Mouse (Mus musculus) MN1 (cell line): ENCODE results near the gene Tmem260.

ENCODE experiments used
- DNase-seq: peaks from one replicate; pipeline ENCODE4 v3.0.0-alpha.2; 2016; ENCODE audit warnings: low spot score

Gene Tmem260

DNA sequence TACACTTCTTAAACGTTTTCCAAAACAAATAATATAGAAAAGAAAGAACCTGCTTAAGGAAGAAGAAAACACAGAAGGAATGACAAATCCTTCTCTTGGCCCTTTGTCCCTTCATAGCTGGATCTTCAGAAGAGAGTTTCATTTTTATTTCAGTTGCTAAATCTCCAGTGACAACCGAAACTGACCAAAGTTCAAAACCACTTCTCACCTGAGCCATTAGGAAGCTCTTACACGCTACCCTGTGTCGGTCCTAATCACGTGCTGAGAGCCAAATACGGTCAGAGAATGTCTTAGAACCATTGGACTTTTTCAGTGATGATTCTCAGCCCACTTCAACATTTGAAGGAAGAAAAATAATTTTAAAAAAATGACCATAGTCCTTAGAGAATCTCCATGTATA, 36.8 kb downstream of the Tmem260 start:
- no peak for DNase-seq

DNA sequence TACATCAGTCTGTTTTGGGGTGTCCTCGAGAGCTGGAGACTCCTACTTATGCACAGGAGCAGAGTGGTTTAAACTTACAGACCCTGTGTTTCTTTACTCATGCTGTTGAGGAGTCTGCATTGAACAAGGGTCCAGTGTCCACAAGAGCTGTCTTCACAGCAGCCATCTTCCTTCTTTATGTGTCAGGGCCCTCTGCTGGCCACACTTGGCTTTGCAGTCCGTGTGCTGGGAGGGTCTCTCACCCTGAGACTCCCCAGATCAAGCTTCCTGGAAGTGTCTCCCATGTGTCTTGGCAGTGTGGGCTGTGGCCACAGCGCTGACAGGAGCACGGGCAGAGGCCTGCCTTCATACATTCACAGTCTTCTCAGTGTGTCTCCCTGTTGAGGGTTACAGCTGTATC, 48.0 kb downstream of the Tmem260 start:
- peak; percentile 49 for DNase-seq

DNA sequence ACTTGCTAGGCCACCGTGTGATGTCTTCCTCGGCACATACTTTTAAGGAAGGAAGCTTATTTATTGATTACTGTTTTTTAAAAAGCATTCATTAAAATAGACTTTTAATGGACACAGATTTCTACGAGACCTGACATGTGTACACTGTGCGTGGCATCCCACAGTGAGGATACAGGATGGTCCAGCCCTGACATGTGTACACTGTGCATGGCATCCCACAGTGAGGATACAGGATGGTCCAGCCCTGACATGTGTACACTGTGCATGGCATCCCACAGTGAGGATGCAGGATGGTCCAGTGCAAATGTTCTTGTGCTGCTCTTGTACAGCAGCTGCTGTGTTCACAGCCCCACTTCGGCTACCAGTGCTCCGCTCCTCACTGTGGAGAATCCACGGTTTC, 56.6 kb downstream of the Tmem260 start:
- DNase-seq = no peak

DNA sequence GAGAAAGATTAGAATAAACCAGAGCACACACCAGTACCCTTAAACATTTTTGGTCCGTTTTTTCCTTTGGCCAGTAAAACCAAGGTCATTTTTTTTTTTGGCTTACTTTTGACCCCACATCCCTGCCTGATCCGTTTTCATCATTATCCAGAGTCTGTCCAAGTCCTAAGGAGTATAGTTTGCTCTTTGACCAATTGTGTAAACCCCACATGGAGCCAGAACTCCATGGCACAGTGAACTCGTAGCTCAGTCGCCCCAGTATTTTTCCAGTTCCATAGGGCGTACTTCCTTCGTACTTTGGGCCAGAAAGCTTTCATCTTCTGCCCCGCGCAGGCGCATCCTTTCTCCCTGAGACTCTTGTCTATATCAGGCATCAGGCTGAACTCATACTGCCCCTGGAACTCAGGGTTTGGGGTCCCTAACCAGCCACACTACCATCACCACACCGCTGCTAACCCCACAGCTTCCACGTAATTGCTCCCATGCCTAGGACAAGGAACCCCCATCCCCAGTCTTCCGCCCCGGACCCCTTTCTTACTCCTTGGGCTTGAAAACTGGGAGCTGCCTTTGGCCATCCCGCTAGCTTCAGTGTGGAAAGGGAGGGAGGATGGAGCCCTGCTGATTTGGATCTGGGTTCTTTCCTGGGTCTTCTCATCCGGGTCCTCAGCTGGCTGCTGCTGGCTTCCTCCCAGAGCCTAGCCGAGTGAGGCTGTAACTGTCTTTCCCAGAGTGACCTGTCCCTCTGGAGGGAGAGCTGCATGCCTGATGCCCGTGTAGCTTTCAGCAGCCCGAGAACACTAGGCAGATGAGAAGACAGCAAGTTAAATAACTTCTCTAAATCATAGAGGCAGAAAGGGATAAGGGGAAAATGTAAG, 58.0 kb downstream of the Tmem260 start:
- DNase-seq = no peak

DNA sequence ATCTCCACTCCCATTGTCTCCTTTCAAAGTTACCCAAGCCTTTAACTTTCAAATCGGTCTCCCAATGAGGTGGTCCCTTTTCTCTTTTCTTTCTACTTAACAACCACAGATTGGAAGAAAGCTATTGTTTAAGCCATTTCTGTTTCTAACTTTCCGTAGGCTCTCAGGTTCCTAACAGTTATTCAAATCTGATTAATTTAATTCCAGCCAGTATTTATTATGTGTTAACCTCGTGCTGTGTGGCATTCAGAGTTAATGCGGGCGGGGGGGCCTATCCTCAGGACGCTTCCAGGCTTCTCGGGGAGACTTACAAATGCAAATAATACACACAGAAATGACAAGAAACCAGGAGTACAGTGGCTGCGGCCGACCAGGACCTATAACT, 58.6 kb downstream of the Tmem260 start:
- DNase-seq = no peak

DNA sequence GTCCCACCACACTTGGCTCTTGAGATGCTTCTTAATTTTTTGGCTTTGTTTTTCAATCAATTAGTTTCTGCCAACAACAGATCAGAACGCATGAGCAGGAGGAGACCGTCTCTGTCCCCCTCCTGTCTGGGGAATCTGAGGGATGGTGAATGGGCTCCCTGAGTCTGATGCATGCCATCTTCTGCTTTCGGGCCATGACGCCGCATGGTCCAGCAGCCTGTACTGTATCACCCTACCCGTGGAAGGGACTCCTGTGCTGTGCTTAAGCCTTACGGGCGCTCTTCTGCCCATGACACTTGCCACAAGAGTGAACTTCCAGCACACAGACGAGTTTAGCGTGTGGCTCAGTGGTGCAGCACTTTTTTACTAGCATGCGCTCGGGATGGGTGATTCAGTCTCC, 59.7 kb downstream of the Tmem260 start:
- no peak for DNase-seq

DNA sequence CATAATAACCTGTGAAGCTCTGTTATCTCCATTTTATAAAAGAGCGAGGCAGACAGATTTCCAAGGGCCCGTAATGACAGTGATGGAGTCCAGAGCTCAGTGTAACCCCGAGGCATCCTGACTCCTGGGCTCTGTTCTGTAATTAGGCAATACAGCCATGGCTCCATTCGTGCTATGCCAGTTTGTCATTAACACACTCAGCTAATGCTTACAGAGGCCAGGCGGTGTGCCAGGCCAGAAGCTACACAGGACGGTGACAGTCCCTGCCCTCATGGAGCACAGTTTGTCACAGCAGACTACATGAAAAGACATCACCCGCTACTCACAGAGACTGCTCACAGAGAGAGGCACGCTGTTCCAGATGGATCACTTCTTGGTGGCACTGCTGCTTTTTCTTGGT, 61.5 kb downstream of the Tmem260 start:
- peak; percentile 18 for DNase-seq

DNA sequence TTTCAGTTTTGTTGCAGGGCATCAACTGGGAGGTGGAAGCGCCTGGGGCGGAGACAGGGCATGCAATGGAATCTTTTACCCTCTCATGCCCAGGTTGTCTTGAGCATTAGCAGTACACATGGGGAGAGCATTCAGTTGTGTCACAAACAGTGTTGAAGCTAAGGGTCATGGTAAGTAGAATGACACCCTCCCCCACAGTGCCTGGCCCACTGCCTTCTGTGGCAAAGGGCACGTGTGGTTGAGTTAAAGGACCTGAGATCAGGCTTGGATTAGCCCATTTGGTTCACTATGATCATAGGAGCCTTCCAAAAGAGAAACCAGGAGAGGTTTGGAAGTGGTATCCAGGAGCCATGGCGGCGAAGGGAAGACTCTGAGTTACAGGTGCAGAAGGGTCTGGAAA, 63.2 kb downstream of the Tmem260 start:
- DNase-seq = no peak

DNA sequence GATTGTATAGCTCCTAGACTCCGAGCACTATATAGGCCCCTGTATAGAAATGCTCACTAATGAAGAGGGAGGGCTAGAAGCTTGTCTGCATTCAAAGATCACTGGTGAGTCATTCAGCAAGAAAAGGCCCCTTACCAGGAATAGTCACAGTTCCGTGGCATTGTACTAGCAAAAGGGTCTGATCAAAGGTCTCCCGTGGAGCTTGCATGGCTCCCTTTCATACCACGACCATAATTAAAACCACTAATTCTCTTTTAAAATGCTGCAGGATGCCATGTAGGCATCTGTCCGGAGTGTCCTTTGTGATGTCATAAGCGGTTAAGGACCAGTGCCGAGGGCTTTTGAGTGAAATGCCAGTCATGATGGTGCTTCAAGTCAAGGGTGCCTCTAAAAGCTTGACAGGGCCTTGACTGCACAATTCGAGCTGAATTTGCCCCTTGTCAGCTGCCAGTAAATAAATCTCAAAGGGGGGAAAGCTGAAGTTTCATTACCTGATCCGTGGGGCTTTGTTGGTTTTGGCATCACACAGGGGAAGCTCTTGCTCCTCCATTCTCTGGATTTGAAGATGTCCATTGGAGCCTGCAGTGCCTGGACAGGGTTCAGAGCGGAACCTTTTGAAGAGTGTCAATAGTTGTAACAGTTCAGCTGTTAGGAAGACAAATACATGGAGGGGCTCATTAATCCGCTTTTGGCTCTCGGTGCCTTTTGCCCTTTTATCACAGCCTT, 67.3 kb downstream of the Tmem260 start:
- DNase-seq = no peak

DNA sequence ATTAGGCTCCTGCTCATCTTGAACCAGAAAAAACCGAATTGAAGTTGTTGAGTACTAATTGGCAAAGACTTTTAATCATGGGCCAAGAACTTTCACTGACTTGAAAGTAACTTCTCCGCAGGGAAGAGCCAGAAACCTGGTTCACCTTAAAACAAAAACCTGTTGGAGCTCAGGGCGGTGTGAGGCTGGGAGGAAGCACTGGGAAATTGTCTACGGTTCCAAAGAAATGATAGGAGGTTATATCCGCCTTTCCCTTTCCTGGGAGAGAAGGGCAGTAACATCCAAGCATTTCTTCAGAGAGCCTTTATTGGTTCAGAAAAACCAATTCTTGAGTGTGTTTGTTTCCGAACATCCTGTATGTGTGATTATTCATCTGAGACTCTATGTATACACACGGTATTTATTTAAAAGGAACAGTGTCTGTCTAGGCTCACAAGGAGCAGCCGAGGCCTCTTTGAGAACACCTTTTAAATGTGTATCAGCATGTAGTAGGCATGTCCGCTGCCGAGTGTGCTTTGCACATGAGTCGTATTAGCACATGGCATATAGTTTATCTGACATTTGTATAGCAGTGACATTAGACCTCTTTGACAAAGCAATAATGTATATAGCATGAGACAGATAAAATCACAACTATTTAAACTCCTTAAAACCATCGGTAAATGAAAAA, 68.0 kb downstream of the Tmem260 start:
- no peak for DNase-seq

DNA sequence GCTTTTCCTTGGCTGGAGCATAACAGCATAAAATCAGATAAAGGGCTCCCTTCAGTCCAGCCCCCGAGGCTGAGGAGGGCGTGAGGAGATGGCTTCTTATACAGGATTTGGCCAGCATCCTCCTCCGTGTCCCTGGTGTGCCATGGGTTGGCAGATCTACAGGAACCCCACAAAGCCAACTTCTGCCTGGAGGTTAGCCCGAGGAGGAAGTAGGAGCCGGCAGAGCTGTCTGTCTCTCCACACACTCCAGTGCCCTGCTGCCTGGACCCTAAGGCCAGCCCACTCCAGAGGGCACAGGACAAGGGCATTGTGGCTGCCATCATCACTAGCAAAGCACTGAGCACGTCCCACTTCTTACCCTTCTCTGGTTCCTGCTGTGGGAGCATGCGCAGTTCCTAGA, 68.7 kb downstream of the Tmem260 start:
- DNase-seq = no peak

DNA sequence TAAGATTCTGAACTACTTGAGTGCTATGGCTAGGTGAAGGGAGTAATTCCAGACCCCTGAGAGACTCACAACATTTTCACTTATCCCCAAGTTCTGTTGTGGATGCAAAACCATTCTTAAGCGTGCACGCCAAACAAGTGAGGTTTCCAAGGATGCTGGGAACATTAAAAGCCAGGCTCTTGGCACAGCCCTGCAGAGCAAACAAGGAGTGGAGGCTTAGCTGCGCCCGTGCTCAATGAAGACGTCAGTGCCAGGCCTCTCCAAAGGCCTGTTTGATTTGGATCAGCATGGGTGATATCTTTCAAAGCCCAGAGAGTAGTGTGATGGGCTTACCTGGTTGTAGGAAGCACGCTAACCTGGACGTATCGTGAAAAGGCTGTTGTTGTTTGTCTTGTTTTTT, 69.6 kb downstream of the Tmem260 start:
- no peak for DNase-seq

DNA sequence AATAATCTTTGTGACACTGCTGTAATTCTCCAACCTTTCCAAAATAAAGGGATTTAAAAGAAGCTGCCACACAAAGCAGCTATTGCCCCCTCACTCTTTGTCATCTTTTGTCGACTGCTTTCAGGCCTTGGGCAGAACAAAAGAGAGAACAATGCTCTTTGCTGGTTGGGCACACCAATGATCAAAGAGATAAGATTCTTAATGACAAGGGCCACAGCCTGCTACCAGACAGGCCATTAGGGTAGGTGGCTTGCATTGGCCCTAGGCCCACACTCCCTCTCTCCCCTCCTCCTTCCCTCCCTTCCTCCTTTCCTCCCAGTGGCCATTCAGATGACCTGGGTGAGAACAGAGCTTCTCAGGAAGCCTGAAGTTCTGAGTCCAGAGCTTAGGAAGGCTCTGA, 77.4 kb downstream of the Tmem260 start:
- DNase-seq = no peak

DNA sequence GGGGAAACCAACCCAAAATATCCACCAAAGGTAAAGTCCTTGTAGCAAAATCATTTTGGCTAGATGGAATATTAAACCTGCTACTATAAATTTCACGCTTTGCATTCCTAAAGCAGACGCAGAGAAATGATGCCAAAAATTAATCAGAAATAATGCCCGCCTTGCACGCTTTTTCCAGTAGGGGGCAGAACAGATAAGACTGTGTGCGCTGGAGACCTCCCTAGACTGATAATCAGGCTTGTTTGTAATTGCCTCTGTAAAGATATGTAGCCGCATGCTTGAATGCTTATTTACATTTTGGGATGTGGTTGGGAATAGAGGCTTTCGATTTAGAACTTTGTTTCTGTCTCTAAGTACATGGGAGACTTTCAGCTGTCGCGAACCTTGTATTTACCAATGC, 78.2 kb downstream of the Tmem260 start:
- no peak for DNase-seq

DNA sequence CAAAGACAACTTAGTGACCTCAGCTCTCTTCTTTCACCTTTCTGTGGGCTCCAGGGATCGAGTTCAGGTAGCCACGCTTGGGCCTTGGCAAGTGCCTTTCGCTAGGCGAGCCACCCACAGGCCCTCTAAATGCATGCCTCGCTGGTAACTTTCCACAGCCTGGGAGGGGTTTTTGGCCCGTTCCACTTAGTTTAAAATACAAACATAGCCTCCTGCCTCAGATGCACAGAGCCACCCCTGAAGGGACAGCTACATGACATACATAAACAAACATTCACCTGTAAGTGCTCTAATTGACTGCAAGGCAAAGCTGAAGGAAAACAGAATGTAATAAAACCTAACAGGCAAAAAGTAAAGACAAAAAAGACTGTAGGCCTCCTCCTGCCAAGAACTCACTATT, 79.1 kb downstream of the Tmem260 start:
- DNase-seq = no peak

DNA sequence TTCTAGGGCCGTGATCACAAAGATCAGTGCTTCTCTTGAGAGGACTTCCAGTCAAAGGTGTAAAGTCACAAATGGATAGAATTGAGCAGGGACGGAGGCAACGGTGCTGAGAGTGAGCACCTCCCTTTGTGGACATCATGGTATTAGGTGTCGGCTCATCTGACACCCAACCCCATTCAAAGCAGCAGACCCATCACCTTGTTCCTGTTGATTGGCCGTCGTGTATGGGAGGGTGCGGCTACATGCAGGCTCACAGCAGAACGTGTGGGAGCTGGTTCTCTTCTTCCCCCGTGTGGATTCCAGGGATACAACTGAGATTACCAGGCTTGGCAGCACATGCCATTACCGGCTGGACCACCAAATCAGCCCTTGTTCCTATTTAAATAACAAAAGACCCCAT, 84.7 kb downstream of the Tmem260 start:
- no peak for DNase-seq

DNA sequence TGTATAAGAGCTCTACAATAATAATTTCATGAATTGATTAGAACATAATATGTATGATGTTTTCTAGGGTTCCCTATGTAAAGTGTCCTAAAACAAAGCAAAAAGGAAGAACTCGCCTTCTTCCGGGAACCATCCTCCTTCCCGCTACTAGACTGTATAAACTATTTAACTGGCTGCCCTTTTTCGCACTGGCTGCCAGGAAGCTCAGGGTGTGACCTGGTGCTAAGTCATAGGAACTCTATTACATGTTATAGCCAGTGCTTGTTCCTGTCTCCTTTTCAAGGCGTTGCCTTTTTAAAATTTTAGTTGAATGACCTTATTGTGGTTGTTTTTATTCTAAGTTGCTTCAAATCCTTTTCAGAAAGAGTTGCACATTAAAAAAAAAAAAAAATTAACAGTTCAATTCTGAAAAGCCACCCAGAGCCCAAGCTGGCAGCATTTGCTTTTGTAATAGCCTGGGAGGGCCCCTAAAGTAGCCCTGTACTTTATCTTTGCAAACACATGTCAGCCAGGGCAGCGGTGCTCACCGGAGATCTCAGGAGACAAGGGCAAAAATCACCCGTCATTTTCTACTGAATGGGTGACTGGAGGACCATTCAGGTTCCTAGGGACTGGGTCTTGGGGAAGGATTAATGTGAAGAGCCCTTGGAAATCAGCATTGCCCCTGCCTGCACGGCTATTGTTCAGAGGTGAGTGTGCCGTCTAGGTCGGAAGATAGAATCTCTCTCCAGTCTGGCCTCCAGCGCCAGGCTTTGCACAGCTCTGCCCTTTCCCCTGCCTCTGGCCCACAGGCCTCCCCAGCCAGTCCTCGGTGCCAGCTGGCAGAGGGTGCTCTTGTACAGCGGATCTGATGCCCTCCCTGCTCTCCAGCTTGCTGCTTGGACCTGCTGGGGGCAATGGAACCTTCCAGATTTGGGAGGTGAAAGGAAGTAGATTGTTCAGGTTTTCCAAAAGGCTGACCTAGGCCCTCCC, 92.2 kb downstream of the Tmem260 start:
- DNase-seq = peak; percentile 61

DNA sequence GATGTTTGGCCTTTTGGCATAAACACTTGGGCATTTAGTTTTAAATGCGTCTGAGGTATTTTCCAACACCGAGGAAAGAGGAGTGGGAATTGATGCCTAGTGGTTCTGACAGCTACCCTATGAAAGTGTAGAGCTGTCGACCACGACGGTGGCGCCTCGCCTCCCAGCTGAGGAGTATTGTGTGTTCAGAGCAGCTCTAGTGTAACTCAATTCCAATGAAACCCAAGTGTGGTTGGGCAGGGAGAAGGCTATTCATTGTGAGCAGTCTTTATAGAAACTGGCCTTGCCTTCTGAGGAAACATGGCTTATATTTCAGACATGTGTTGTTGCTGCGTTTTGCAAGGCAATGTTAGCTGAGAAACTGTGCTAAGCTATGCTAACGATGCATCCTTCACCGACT, 99.2 kb downstream of the Tmem260 start:
- no peak for DNase-seq

DNA sequence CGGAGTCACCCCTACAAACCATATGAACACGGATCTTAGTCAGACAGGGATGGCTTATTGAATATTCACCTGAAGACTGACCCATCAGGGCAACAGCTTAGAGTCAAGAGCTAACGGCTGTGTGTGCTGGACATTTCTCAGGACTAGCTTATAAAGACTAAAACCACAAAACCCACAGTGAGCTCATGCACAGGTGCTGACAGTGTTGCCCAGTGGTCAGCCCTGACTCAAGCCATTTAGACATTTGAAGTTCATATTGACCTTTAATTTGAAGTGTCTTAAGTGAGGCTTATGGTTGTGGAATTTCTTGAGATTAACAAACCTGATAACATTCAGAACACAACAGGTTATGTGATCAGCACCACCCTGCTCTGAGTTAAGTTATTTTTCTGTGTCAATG, 100.1 kb downstream of the Tmem260 start:
- DNase-seq = no peak

DNA sequence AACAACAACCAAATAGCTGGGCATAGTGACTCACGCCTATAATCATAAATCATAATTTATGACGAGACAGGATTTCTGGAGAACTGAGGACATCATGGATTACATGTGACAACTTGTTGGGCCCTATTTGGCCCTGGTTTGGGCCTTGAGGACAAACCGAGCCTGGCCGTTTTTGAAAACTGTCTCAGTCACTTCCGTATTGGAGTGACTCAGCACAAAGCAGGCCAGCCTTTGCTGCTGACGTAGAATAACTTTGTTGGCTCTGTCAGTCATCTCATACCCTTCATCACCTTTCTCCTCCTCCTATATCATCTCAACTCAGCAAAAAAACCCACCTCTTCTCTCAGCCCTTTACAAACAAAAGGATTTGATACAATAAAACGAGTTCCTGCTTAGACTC, 103.8 kb downstream of the Tmem260 start:
- DNase-seq = no peak

DNA sequence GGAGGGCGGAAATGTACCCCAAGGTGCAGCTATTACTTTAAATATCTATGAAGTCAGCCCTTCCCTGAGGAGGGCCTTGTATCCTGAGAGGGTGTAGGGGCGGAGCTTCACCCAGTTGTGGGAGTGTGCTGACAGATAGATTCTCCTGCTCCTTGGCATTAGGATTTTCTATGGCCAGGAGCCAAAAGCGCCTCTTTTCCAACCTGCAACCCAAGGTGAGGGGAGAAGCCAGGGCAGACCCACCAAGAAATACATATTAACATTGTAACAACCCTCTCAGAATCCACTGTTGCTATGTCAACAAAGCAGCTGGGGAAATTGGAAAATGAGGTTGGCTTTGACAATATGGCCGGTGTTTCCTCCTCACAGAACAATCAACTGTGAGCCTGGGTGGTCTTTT, 107.3 kb downstream of the Tmem260 start:
- DNase-seq = no peak

DNA sequence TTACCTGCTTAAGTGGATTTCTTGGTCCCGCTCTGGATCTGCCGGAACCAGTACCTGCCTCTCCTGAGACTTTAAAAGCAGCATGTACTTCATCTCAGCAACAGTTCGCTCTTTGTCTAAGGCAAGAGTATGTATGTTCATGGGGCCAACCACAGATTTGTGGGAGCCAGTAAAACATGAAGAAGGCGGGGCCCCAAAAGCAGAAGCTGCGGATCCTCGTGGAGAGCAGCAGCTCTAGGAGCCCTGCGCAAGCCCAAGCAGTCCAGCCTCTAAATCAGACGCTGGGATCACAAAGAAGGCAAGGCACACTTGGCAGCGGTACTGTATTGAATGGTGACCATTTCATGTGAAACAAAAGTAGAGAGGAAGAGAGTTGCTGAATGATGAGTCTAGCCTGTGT, 107.8 kb downstream of the Tmem260 start:
- DNase-seq = no peak
